Mouse (Mus musculus) myocyte (in vitro differentiated cells): ENCODE results near the gene B3galnt2. TPM values are rescaled to one million over a fixed set of nuclear protein-coding genes. Genes with fewer than 3 reads are reported as not detected.
A peak's percentile ranks its signal among the peaks of the same experiment; 100 is the strongest.

Source experiments
- H3K27me3 ChIP-seq: one replicate; pipeline ENCODE4 v1.6.1; 2011; ENCODE audit not compliant: control insufficient read depth, insufficient read depth, insufficient read length
- H3K36me3 ChIP-seq: one replicate; pipeline ENCODE4 v1.6.1; 2011; ENCODE audit not compliant: control insufficient read depth, insufficient read depth
- H3K4me2 ChIP-seq: one replicate; pipeline ENCODE4 v1.6.1; 2011; ENCODE audit warnings: low read depth, control low read depth
- H3K4me3 ChIP-seq: one replicate; pipeline ENCODE4 v1.5.1; 2011; ENCODE audit warnings: mild to moderate bottlenecking, control low read depth, moderate library complexity
- H3K79me2 ChIP-seq: one replicate; pipeline ENCODE4 v1.6.1; 2011; ENCODE audit not compliant: control insufficient read depth, insufficient read depth
- H3ac ChIP-seq: one replicate; pipeline ENCODE4 v1.6.1; 2011; ENCODE audit not compliant: control insufficient read depth, insufficient read length
- CEBPB ChIP-seq: IDR thresholded peaks from 2 replicates; pipeline ENCODE4 v1.6.1; 2011; ENCODE audit warnings: mild to moderate bottlenecking, moderate library complexity; ENCODE audit not compliant: poor library complexity, insufficient read depth, severe bottlenecking
- E2F4 ChIP-seq: IDR thresholded peaks from one replicate; pipeline ENCODE4 v1.6.1; 2011; ENCODE audit warnings: mild to moderate bottlenecking, control low read depth, moderate library complexity; ENCODE audit not compliant: insufficient read depth
- MAX ChIP-seq: IDR thresholded peaks from one replicate; pipeline ENCODE4 v1.6.1; 2011; ENCODE audit warnings: low read depth, mild to moderate bottlenecking, control low read depth
- MYOD1 ChIP-seq, 3 experiments: IDR thresholded peaks; one replicate each; pipeline ENCODE4 v1.6.1; 2011; ENCODE audit warnings: control low read depth in 2 of 3, low read depth in 2 of 3, mild to moderate bottlenecking in 2 of 3, moderate library complexity in 1 of 3; ENCODE audit not compliant: insufficient read length in 2 of 3, control insufficient read depth in 1 of 3
- MYOG ChIP-seq, 3 experiments: IDR thresholded peaks; one replicate each; pipeline ENCODE4 v1.6.1; 2011; ENCODE audit warnings: control low read depth in 2 of 3, low read depth in 2 of 3, mild to moderate bottlenecking in 2 of 3; ENCODE audit not compliant: insufficient read length in 2 of 3, control insufficient read depth in 1 of 3, insufficient read depth in 1 of 3
- POLR2A ChIP-seq: IDR thresholded peaks from one replicate; pipeline ENCODE4 v1.6.1; 2011; ENCODE audit warnings: low read depth, mild to moderate bottlenecking, control low read depth, moderate library complexity; ENCODE audit not compliant: insufficient read length
- POLR2AphosphoS2 ChIP-seq: IDR thresholded peaks from one replicate; pipeline ENCODE4 v1.6.1; 2011; ENCODE audit warnings: low read depth, control low read depth; ENCODE audit not compliant: insufficient read length
- REST ChIP-seq: IDR thresholded peaks from one replicate; pipeline ENCODE4 v1.6.1; 2011; ENCODE audit warnings: mild to moderate bottlenecking, control low read depth, moderate library complexity; ENCODE audit not compliant: insufficient read depth, insufficient read length
- SRF ChIP-seq: IDR thresholded peaks from one replicate; pipeline ENCODE4 v1.6.1; 2011; ENCODE audit warnings: low read depth; ENCODE audit not compliant: control insufficient read depth, insufficient read length
- TCF12 ChIP-seq: IDR thresholded peaks from one replicate; pipeline ENCODE4 v1.6.1; 2011; ENCODE audit warnings: mild to moderate bottlenecking, control low read depth; ENCODE audit not compliant: poor library complexity, insufficient read depth, severe bottlenecking
- TCF3 ChIP-seq: IDR thresholded peaks from one replicate; pipeline ENCODE4 v1.6.1; 2011; ENCODE audit warnings: low read depth, control low read depth; ENCODE audit not compliant: insufficient read length
- USF1 ChIP-seq: IDR thresholded peaks from one replicate; pipeline ENCODE4 v1.6.1; 2011; ENCODE audit warnings: low read depth, mild to moderate bottlenecking, control low read depth, moderate library complexity
- polyA plus RNA-seq: library from polyadenylated mRNA; unstranded; fragments of >200 nt; fragmentation: generic; extraction: Trizol; gene quantifications from one replicate; pipeline ENCODE4 v1.2.1, GENCODE M21; 2012; ENCODE audit warnings: missing spikeins

Gene B3galnt2
- 22.4 TPM for polyA plus RNA-seq

DNA sequence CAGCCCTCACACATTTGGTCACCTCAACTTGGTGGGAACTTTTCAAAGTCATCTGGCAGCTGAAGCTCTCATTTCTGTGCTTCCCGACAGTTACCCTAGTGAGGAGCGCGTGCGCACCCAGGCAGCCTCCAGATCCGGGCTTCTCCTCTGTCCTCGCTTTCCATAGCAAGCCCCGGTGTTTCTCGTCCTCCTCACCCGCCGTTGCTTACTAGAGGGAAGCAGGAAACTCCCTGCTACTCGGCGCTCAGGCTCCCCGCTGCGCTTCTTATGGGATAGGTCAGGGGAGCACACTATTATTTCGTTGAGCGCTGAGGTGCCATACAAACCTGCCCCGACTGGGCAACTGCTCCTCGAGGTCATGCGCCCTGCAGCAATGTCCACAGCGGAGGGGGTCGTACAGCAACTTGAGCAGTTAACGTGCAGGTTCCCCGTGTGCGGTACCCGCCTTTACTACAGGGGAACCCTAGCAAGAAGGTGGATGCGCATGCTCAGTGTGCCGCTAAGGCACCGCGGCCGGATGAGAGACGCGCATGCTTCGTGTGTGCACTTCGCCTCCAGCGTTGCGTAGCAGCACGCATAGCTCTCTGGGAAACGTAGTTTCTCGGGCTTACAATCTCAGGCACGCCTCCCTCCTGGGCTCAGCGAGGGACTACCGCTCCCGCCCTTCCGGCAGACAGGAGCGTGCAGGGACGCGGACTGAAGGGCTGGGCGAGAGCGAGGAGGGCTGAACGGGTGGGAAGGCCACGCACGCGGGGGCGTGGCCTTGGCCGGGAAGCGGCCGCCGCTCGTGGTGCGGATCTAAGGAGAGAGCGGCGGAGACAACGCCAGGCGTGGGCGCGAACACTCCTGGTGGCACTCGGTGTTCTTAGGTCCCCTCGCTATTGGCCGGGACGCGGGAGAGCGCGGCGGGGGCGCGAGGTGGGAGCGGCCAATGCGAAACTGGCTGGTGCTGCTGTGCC, at the start of gene B3galnt2:
Gene B3galnt2 (plus strand): TSS at position 596 of the 959 bp plus-strand sequence.
- peak within 1 kb of the TSS; percentile 88 for H3K4me2 ChIP-seq
- peak within 1 kb of the TSS; percentile 46 for H3ac ChIP-seq
- H3K79me2 ChIP-seq: peaks cover 35% of the 10 kb centered on the region
- peak within 1 kb of the TSS; percentile 60 for H3K4me3 ChIP-seq
- no peaks in the 10 kb centered on the region for H3K36me3 ChIP-seq
- no peaks in the 10 kb centered on the region for H3K27me3 ChIP-seq
- TF ChIP-seq MAX: no peak
- TF ChIP-seq USF1: no peak
- TF ChIP-seq POLR2AphosphoS2: peak; percentile 97
- TF ChIP-seq E2F4: no peak
- peak in 1 of 3 experiments; percentile 40 for TF ChIP-seq MYOD1 (IDR thresholded peaks at IDR 0.05; ENCODE audit: control insufficient read depth in 1 of 3, insufficient read length in 2 of 3, low read depth in 2 of 3)
- peak in 1 of 3 experiments; percentile 40 for TF ChIP-seq MYOG (IDR thresholded peaks at IDR 0.05; ENCODE audit: control insufficient read depth in 1 of 3, insufficient read depth in 1 of 3, insufficient read length in 2 of 3, low read depth in 2 of 3)
- no peak for TF ChIP-seq TCF3
- no peak for TF ChIP-seq CEBPB
- no peak for TF ChIP-seq TCF12
- TF ChIP-seq REST: no peak
- peak; percentile 89 for TF ChIP-seq POLR2A
- TF ChIP-seq SRF: no peak

DNA sequence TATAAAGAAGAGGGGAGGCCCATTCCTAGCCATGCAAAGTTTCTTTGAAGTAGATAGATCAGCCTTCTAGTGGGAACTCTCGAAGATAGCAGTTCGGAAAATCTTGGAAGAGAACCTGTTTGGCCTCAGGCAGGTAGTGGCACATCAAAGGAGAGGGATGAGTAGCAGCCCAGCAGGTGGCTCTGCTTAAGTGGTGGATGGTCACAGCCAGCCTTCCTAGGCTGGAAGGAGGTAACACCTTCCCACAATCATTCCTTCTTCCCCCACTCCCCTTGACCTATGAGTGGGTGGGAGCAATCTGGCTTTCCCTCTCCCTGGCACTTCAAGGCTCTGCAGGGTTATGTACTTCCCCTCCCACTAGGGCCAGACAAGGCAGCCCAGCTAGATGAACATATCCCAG, 42.9 kb upstream of the B3galnt2 start:
- no peak overlapping the region for H3ac ChIP-seq
- no peaks in the 10 kb centered on the region for H3K36me3 ChIP-seq
- no peak overlapping the region for H3K4me2 ChIP-seq
- H3K4me3 ChIP-seq: no peak overlapping the region
- no peaks in the 10 kb centered on the region for H3K79me2 ChIP-seq
- H3K27me3 ChIP-seq: no peaks in the 10 kb centered on the region
- no peak for TF ChIP-seq SRF
- no peak for TF ChIP-seq USF1
- TF ChIP-seq POLR2AphosphoS2: no peak
- no peak for TF ChIP-seq MYOG (IDR thresholded peaks at IDR 0.05; ENCODE audit: control insufficient read depth in 1 of 3, insufficient read depth in 1 of 3, insufficient read length in 2 of 3, low read depth in 2 of 3)
- no peak for TF ChIP-seq E2F4
- no peak for TF ChIP-seq POLR2A
- no peak for TF ChIP-seq REST
- no peak for TF ChIP-seq MYOD1 (IDR thresholded peaks at IDR 0.05; ENCODE audit: control insufficient read depth in 1 of 3, insufficient read length in 2 of 3, low read depth in 2 of 3)
- TF ChIP-seq TCF12: no peak
- TF ChIP-seq CEBPB: no peak
- TF ChIP-seq MAX: no peak
- TF ChIP-seq TCF3: no peak

- Histone ChIP-seq H3K79me2 (no peaks in the 10 kb centered on the region), H3K4me2 (no peak overlapping the region), H3ac (no peak overlapping the region), H3K36me3 (no peaks in the 10 kb centered on the region), H3K27me3 (peaks cover 7% of the 10 kb centered on the region), H3K4me3 (no peak overlapping the region)
- no peak for TF ChIP-seq CEBPB
- no peak for TF ChIP-seq TCF12
- TF ChIP-seq SRF: no peak
- no peak for TF ChIP-seq TCF3
- TF ChIP-seq POLR2A: no peak
- no peak for TF ChIP-seq REST
- no peak for TF ChIP-seq MAX
Observed at GRCm38 (mm10) chr13:13919396-13919795, 34.9 kb upstream of the B3galnt2 start.

GRCm38 (mm10) chr13:13922526-13922925, 31.7 kb upstream of the B3galnt2 start:
- no peaks in the 10 kb centered on the region for H3K79me2 ChIP-seq

More at GRCm38 (mm10) chr13:13922526-13922925, 31.7 kb upstream of the B3galnt2 start:
- H3K27me3 ChIP-seq: peaks cover 7% of the 10 kb centered on the region
- TF ChIP-seq E2F4 (no peak), REST (no peak), TCF12 (no peak), MYOD1 (IDR thresholded peaks at IDR 0.05; ENCODE audit: control insufficient read depth in 1 of 3, insufficient read length in 2 of 3, low read depth in 2 of 3) (no peak), CEBPB (no peak), MAX (no peak), SRF (no peak)
- no peak overlapping the region for H3ac ChIP-seq
- H3K4me3 ChIP-seq: no peak overlapping the region
- H3K36me3 ChIP-seq: no peaks in the 10 kb centered on the region
- H3K4me2 ChIP-seq: no peak overlapping the region
